Mouse (Mus musculus) G1E (cell line): ENCODE results near the gene Wwox.

Experiments used
- CTCF ChIP-seq: IDR thresholded peaks from 2 replicates; pipeline ENCODE4 v1.5.1; 2012; ENCODE audit warnings: low read depth, low read length, inconsistent platforms, mixed read lengths
- GATA1 ChIP-seq: IDR thresholded peaks from 2 replicates; pipeline ENCODE4 v1.6.1; 2012; ENCODE audit warnings: borderline replicate concordance, low read length, inconsistent platforms, mixed read lengths
- POLR2AphosphoS5 ChIP-seq: IDR thresholded peaks from 2 replicates; pipeline ENCODE4 v1.6.1; 2012; ENCODE audit warnings: low read depth, low read length, inconsistent platforms; ENCODE audit not compliant: insufficient replicate concordance
- TAL1 ChIP-seq: conservative IDR thresholded peaks from 2 replicates; pipeline ENCODE4 v1.6.1; 2012; ENCODE audit warnings: low read depth, low read length, inconsistent platforms, mixed read lengths

GRCm38 (mm10) chr8:114399273-114399672 is 40.2 kb upstream of the Wwox start:
- no peak for TF ChIP-seq CTCF
- no peak for TF ChIP-seq GATA1
- TF ChIP-seq TAL1, result no peak
- no peak for TF ChIP-seq POLR2AphosphoS5
